Mouse (Mus musculus) layer of hippocampus, postnatal 14 days (tissue): ENCODE measurements around the gene Slc33a1. TPM values are rescaled to one million over a fixed set of nuclear protein-coding genes. Genes with fewer than 3 reads are reported as not detected.
A peak's percentile ranks its signal among the peaks of the same experiment; 100 is the strongest.

ENCODE experiments used
- DNase-seq, 2 experiments: peaks; one replicate each; pipeline ENCODE4 v3.0.0; 2021 to 2022; ENCODE audit warnings: low spot score in 2 of 2, mixed read lengths in 1 of 2
- total RNA-seq, 2 experiments: library from RNA; stranded (reverse); gene quantifications; 2 replicates each; pipeline ENCODE4 v1.2.3; 2021

Gene Slc33a1
- total RNA-seq, 2 experiments from 2014 or later: 25.5 to 28.3 TPM

DNA sequence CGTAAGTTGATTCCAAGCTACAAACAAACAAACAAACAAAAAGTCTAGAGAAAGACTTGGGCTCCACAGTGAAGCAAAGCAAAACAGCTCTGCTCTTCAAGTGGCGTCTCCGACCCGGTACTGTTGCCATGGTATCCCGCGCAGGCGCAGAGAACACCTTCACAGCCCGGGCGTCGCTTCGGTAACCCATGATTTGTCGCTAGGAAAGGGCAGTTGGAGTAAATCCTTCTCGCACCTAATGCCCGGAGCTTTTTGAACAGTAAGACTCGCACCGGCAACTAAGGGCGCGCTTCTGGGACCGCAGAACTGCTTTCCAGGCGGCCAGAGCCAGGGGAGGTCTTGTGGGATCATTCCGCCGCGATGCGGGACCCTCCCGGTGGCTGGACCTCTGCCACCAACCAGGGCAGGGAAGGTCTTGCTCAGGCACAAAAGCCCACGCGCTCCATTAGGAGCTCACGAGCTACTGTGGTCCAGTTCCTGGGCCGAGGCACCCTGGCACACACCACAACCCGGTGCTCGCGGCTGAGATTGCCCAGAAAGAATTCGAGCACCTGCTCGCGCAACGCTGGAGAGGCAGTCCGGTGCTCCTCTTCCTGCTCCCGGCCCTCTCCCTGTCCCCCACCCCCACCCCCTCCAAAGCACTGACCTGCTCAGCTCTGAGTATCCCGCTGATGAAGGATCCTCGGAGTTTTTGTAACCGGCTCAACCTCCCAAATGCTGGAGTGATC is 65.8 kb downstream of the Slc33a1 start:
- peak; percentile 79 to 89 for DNase-seq

- DNase-seq: no peak
Measured at GRCm38 (mm10) chr3:63897177-63897576, 67.4 kb downstream of the Slc33a1 start.

GRCm38 (mm10) chr3:63896303-63896702 is 68.3 kb downstream of the Slc33a1 start:
- DNase-seq: no peak

DNA sequence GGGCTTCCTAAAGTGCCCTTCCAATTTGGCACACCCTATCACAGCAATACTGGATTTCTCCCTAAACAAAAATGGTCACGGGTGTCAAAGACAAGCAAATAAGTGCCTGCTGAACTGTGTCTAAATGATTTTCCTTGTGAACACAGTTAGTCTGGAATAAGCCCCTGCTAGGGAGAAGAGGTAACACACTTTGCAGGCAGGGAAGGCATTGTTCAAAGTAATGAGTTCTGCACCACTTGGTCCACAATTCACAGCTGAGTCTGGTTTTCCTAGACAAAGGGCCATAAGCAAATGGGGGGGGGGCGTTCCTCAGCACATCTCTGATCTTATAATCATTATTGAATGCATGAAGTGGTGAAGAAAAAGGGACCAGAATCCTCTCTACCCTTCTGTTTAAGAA is 68.8 kb downstream of the Slc33a1 start:
- DNase-seq: no peak

DNA sequence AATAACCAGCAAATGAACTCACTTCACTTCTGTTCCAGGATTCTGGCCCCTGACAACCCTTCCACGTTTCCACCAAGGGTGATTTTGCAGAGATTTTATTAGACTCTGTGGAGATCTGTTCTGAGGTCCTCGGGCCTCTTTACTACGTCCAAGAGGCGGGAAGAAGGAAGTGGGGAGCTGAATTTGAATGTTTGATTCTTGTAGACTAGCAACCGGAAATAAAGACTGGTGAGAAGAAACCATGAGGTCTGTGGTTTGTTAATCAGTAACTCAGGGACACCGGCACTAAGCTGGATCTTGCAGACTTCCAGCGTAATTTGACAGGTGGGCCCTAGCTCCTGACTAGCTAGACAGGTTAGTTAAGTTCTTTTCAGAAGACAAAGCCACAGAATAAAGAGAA is 70.9 kb downstream of the Slc33a1 start:
- DNase-seq: no peak

DNA sequence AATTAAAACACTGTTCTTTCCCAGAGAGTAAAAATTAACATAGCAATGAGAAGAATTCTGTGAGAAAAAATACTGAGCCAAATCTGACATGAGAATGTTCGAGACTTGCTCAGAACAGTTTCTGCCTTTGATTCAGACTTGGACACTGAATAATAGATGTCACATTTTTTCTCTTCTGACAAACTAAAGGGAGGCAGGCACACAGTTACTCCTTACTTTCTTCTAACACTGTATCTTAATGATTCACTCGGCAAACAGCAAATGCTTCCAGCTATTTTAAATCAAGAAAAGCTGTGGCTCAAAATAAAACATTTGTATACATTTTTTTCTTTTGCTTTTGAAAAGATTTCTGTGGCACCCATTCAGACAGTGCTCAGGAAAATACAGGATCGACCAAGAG is 72.4 kb downstream of the Slc33a1 start:
- no peak for DNase-seq

Other genes starting within 250 kb of the Slc33a1 start
- 1 to 10 TPM; 7.7 to 9.1 TPM for gene Plch1, start 65.3 kb downstream of the Slc33a1 start, total RNA-seq
- 10 to 100 TPM; 11.7 to 12.5 TPM for gene E130311K13Rik, start 35.3 kb downstream of the Slc33a1 start, total RNA-seq
- gene Gmps, start 11.3 kb upstream of the Slc33a1 start, total RNA-seq: 10 to 100 TPM; 38.6 to 39.0 TPM
- under 1 TPM; 0.53 to 0.74 TPM for gene Vmn2r1, start 116.8 kb upstream of the Slc33a1 start, total RNA-seq
- gene Vmn2r2, start 177.2 kb upstream of the Slc33a1 start, total RNA-seq: not detected